Mouse (Mus musculus): Measurements from ENCODE around the gene Apoa4. TPM values are rescaled to one million over a fixed set of nuclear protein-coding genes. Genes with fewer than 3 reads are reported as not detected.

The Apoa4 gene
- total and polyA plus RNA-seq, 3 experiments, result not detected

GRCm38 (mm10) chr9:46207501-46207869 is 33.0 kb upstream of the Apoa4 start:
- DNase-seq (ENCODE audit: low read depth, low spot score), result no peak
- TF ChIP-seq ZNF384 (IDR thresholded peaks at IDR 0.05; ENCODE audit: low read depth, low read length), result no peak
- TF ChIP-seq MXI1 (IDR thresholded peaks at IDR 0.05; ENCODE audit: low read depth, low read length), result no peak
- Histone ChIP-seq H3K4me3 (ENCODE audit: control insufficient read depth in 1 of 2, insufficient read depth in 1 of 2, low read depth in 2 of 2, low read length in 2 of 2) (no peak overlapping the region), H3K79me2 (ENCODE audit: control insufficient read depth, insufficient read depth, low read length, poor library complexity) (no peaks in the 10 kb centered on the region), H3K27me3 (ENCODE audit: control insufficient read depth in 1 of 2, insufficient read depth in 2 of 2, low read length in 2 of 2) (no peaks in the 10 kb centered on the region), H3K27ac (ENCODE audit: control insufficient read depth, low read depth, low read length) (peak overlapping the region; percentile 96), H3K4me1 (ENCODE audit: control insufficient read depth in 1 of 2, insufficient read depth in 2 of 2, low read length in 2 of 2) (peaks cover 25 to 30% of the 10 kb centered on the region in 2 experiments), H3K9me3 (replicated peaks; ENCODE audit: insufficient read depth, low read length) (no peaks in the 10 kb centered on the region), H3K9ac (ENCODE audit: control insufficient read depth, low read depth, low read length, poor library complexity, severe bottlenecking) (peak overlapping the region; percentile 27), H3K36me3 (ENCODE audit: control insufficient read depth in 1 of 2, insufficient read depth in 2 of 2, low read length in 2 of 2) (peaks cover 0 to 40% of the 10 kb centered on the region in 2 experiments; a peak in 3 of 4 replicates)

- peaks cover 0 to 48% of the 10 kb centered on the region in 2 experiments; a peak in 3 of 4 replicates for H3K36me3 ChIP-seq (ENCODE audit: control insufficient read depth in 1 of 2, insufficient read depth in 2 of 2, low read length in 2 of 2)
- H3K9me3 ChIP-seq (replicated peaks; ENCODE audit: insufficient read depth, low read length), result no peaks in the 10 kb centered on the region
- no peaks in the 10 kb centered on the region for H3K79me2 ChIP-seq (ENCODE audit: control insufficient read depth, insufficient read depth, low read length, poor library complexity)
- H3K27ac ChIP-seq (ENCODE audit: control insufficient read depth, low read depth, low read length), result no peak overlapping the region
- DNase-seq (ENCODE audit: low read depth, low spot score), result no peak
- TF ChIP-seq MEF2A (IDR thresholded peaks at IDR 0.05; ENCODE audit: extremely low read depth, insufficient replicate concordance, low read depth, low read length, poor library complexity, severe bottlenecking) (no peak), ZNF384 (IDR thresholded peaks at IDR 0.05; ENCODE audit: low read depth, low read length) (no peak), USF1 (IDR thresholded peaks at IDR 0.05; ENCODE audit: low read depth, low read length) (no peak), SMC3 (IDR thresholded peaks at IDR 0.05; ENCODE audit: low read depth, low read length) (no peak), RAD21 (IDR thresholded peaks at IDR 0.05; ENCODE audit: low read depth, low read length) (no peak), NRF1 (IDR thresholded peaks at IDR 0.05; ENCODE audit: insufficient read depth, low read depth, low read length, poor library complexity, severe bottlenecking) (no peak), TBP (IDR thresholded peaks at IDR 0.05; ENCODE audit: low read depth, low read length) (no peak), SIN3A (IDR thresholded peaks at IDR 0.05; ENCODE audit: low read length) (no peak), GABPA (IDR thresholded peaks at IDR 0.05; ENCODE audit: low read depth, low read length) (no peak), NELFE (IDR thresholded peaks at IDR 0.05; ENCODE audit: low read depth, low read length) (no peak)
- H3K4me3 ChIP-seq (ENCODE audit: control insufficient read depth in 1 of 2, insufficient read depth in 1 of 2, low read depth in 2 of 2, low read length in 2 of 2), result no peak overlapping the region
- no peak overlapping the region for H3K9ac ChIP-seq (ENCODE audit: control insufficient read depth, low read depth, low read length, poor library complexity, severe bottlenecking)
- H3K27me3 ChIP-seq (ENCODE audit: control insufficient read depth in 1 of 2, insufficient read depth in 2 of 2, low read length in 2 of 2), result no peaks in the 10 kb centered on the region
- H3K4me1 ChIP-seq (ENCODE audit: control insufficient read depth in 1 of 2, insufficient read depth in 2 of 2, low read length in 2 of 2), result peaks cover 28 to 37% of the 10 kb centered on the region in 2 experiments
Measured at GRCm38 (mm10) chr9:46208401-46208974, 32.0 kb upstream of the Apoa4 start.

GRCm38 (mm10) chr9:46210473-46210872 is 30.0 kb upstream of the Apoa4 start:
- no peak for TF ChIP-seq MYB (IDR thresholded peaks at IDR 0.05; ENCODE audit: low read depth, low read length)
- no peak for TF ChIP-seq KAT2A (conservative IDR thresholded peaks at IDR 0.05; ENCODE audit: low read depth, low read length)
- no peak for TF ChIP-seq GATA1 (IDR thresholded peaks at IDR 0.05; ENCODE audit: low read depth, low read length)

More at GRCm38 (mm10) chr9:46210473-46210872, 30.0 kb upstream of the Apoa4 start:
- no peak overlapping the region for H3K27ac ChIP-seq (ENCODE audit: control insufficient read depth, low read depth, low read length)
- peaks cover 40 to 54% of the 10 kb centered on the region in 2 experiments for H3K4me1 ChIP-seq (ENCODE audit: control insufficient read depth in 1 of 2, insufficient read depth in 2 of 2, low read length in 2 of 2)
- H3K27me3 ChIP-seq (ENCODE audit: control insufficient read depth in 1 of 2, insufficient read depth in 2 of 2, low read length in 2 of 2), result no peaks in the 10 kb centered on the region
- no peaks in the 10 kb centered on the region for H3K9me3 ChIP-seq (replicated peaks; ENCODE audit: insufficient read depth, low read length)
- peaks cover 0 to 62% of the 10 kb centered on the region in 2 experiments; a peak in 3 of 4 replicates for H3K36me3 ChIP-seq (ENCODE audit: control insufficient read depth in 1 of 2, insufficient read depth in 2 of 2, low read length in 2 of 2)
- no peak overlapping the region for H3K4me3 ChIP-seq (ENCODE audit: control insufficient read depth in 1 of 2, insufficient read depth in 1 of 2, low read depth in 2 of 2, low read length in 2 of 2)
- no peak for DNase-seq (ENCODE audit: low read depth, low spot score)
- no peaks in the 10 kb centered on the region for H3K79me2 ChIP-seq (ENCODE audit: control insufficient read depth, insufficient read depth, low read length, poor library complexity)
- no peak overlapping the region for H3K9ac ChIP-seq (ENCODE audit: control insufficient read depth, low read depth, low read length, poor library complexity, severe bottlenecking)

Measured in MEL (cell line).